Mouse (Mus musculus): ENCODE results near the gene Anxa9. TPM values are rescaled to one million over a fixed set of nuclear protein-coding genes. Genes with fewer than 3 reads are reported as not detected.

Gene Anxa9
- total RNA-seq, 4 experiments from 2014 or later: 0.33 to 1.6 (median 0.93) TPM

- DNase-seq (ENCODE audit: low spot score in 2 of 2): no peak
Observed at GRCm38 (mm10) chr3:95284501-95285281, 22.3 kb downstream of the Anxa9 start.

- DNase-seq (ENCODE audit: low spot score in 2 of 2): no peak
Observed at GRCm38 (mm10) chr3:95284062-95284461, 22.9 kb downstream of the Anxa9 start.

- DNase-seq (ENCODE audit: low spot score in 2 of 2): no peak
Observed at GRCm38 (mm10) chr3:95283589-95283941, 23.4 kb downstream of the Anxa9 start.

GRCm38 (mm10) chr3:95282865-95283588 lies 23.9 kb downstream of the Anxa9 start:
- DNase-seq (ENCODE audit: low spot score in 2 of 2): peak; percentile 62 to 63

DNA sequence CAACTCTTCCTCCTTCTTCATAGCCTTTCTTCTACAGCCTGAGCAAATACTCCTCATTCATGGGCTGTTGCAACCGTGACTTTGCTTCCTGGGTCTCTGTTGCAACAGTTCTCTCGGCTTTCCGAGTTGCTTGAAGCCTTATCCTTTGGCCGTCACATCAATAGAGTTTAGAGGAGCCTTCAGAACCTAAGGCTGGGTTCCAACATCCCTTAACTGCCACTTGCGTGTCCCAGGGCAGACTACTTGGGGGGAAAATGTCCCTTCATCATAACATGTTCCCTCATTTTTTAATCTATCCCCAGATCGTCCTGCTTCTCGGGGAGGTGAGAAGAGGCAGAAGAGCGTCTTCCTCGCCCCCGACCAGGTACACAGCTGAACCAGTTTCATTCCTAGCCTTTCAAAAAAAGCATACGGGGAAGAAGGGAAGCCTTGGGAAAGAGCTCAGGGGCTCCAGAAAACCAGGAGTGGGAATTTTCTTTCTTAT lies 24.6 kb downstream of the Anxa9 start:
- DNase-seq (ENCODE audit: low spot score in 2 of 2): no peak

DNA sequence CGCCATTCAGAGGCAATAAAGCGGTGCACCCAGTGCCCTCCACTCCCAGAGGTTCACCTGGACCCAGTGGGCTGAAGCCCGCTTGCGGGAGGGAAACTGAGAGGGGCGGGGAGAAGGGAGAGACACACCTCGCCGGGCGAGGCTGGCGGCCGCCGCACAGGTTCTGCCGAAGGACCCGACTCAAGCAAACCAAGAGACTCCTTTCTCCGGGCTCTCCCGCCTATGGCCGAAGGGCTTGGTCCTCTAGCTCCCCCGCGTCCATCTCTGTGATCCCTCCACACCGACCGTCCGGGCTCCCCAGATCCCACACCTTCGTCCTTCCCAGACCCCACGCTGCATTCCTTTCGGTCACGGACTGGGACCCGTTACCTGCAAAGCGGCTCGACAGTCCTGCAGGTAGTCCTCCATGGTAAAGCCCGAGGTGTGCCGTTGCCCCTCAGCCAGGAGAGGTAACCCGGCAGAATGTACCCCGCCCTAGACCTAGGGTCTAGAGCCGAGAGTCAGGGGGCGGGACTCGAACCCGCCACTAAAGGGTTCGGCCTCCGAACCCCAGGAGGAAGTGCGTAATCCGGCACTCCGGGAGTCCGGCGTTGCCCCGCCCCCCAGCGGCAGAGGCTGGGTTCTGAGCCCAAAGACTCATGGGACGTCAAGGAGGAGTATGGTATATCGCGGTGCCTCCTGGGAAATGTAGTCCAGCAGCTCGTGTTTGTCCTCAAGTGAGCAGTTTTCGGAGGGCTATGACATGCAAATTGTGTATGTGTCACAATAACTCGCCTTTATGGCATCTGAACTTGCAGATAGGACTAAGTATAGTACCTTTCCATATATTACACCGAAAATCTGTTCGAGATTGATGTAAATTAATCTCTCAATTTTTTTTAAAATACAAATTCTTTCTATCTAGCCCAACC lies 25.5 kb downstream of the Anxa9 start, which contains the start of the genes Mindy1 and Prune1:
Gene Mindy1 (plus strand): TSS at position 130 of the 911 bp plus-strand sequence.
Gene Prune1 (minus strand): TSS at position 861 of the 911 bp plus-strand sequence.
- peak; percentile 98 for DNase-seq (ENCODE audit: low spot score in 2 of 2)

- DNase-seq (ENCODE audit: low spot score in 2 of 2): no peak
Observed at GRCm38 (mm10) chr3:95280747-95281146, 26.2 kb downstream of the Anxa9 start.

GRCm38 (mm10) chr3:95277149-95277551 lies 29.8 kb downstream of the Anxa9 start:
- DNase-seq (ENCODE audit: low spot score in 2 of 2): no peak

DNA sequence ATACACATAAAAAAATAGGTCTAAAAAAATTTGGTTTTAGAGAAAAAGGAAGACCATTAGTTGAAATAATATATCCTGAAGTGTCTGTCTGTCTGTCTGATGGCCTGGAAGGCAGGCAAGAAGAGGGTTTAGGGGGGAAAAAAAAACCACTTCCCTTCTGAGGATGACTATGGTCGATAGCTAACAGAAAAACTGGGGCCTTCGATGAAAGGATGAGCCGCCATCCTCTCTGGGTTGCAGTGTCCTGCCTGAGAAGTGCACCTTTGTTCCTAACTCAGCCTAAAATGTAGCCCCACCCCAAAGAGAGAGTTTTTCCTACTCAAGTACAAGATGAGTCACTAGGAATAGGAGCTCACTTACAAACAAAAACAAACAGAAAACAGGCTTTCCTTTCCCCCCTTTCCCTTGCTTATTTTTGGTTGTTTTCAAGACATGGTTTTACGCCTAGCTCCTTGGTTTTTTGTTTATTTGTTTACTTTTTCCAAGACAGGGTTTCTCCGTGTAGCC lies 30.5 kb downstream of the Anxa9 start:
- no peak for DNase-seq (ENCODE audit: low spot score in 2 of 2)

- DNase-seq (ENCODE audit: low spot score in 2 of 2): no peak
Observed at GRCm38 (mm10) chr3:95275161-95275560, 31.8 kb downstream of the Anxa9 start.

- no peak for DNase-seq (ENCODE audit: low spot score in 2 of 2)
Observed at GRCm38 (mm10) chr3:95274453-95274852, 32.5 kb downstream of the Anxa9 start.

DNA sequence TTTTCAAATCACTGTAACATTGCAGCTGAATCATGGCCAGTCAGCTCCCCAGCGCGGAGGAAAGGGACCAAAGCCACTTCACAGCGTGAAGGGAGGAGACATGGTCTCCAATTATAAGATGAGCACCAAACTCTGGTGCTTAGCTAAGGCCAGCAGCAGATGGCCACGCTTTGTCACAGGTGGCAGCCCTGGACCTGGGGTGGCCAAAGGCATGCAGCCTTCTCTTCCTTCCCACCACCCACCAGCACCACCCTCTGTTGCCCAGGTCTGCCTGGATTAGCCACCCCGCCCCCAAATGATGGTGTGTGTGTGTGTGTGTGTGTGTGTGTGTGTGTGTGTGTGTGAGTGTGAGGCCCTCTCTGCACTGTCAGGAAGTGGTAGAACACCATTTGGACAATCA lies 33.5 kb downstream of the Anxa9 start:
- DNase-seq (ENCODE audit: low spot score in 2 of 2): no peak

- DNase-seq (ENCODE audit: low spot score in 2 of 2): no peak
Observed at GRCm38 (mm10) chr3:95270766-95271364, 36.1 kb downstream of the Anxa9 start.

- DNase-seq (ENCODE audit: low spot score in 2 of 2): peak in 1 of 2 experiments; percentile 28
Observed at GRCm38 (mm10) chr3:95269789-95270188, 37.2 kb downstream of the Anxa9 start.

DNA sequence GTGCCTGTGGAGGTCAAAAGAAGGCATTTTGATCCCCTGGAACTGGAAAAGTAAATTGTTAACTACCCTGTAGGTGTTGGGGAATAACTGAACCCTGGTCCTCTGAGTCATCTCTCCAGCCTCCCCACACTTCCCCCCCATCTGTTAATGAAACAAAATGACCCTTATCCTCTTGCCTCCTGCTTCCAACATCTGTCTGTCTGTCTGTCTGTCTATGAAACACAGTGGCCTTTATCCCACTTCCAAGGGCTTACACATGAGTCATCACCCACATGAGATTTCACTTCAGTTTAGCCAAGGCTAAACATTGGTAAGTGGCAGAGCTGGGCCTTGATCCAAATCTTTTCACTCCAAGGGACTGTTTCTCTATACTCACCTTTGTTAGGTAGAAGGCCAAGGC lies 39.1 kb downstream of the Anxa9 start:
- no peak for DNase-seq (ENCODE audit: low spot score in 2 of 2)

DNA sequence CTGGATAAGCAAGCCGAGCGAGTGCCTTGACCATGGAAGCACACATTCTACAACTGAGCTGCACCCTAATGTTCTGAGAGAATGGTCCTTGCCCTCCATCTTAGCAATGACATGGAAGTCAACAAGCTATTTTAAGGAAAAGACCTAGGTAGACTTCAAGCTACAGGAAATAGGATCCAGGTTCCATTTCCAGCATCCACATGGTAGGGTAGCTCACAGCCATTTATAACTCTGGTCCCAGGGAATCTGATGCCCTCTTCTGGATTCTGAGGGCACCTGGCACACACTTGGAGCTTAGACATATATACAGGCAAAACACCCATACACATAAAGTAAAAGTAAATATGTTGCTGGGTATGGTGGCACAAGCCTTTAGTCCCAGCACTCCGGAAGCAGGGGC lies 40.9 kb downstream of the Anxa9 start:
- DNase-seq (ENCODE audit: low spot score in 2 of 2): no peak

DNA sequence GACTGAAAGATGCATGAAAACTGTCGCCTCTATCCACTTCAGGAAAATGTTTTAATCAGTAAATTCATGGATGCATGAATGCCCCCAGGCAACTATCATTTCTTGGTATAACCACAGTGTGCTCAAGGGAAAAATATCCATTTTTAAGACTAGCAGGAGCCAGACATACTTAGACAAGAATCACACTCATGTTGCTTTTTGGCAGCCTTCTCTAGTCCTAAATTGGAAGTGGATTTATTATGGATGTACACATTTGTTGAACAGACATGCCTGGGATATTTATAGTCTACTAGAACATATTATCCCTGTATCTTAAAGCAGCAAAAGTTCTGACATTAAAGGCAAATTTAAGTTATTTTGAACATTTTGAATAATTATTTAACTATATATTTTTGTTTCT lies 42.3 kb downstream of the Anxa9 start:
- DNase-seq (ENCODE audit: low spot score in 2 of 2): no peak

DNA sequence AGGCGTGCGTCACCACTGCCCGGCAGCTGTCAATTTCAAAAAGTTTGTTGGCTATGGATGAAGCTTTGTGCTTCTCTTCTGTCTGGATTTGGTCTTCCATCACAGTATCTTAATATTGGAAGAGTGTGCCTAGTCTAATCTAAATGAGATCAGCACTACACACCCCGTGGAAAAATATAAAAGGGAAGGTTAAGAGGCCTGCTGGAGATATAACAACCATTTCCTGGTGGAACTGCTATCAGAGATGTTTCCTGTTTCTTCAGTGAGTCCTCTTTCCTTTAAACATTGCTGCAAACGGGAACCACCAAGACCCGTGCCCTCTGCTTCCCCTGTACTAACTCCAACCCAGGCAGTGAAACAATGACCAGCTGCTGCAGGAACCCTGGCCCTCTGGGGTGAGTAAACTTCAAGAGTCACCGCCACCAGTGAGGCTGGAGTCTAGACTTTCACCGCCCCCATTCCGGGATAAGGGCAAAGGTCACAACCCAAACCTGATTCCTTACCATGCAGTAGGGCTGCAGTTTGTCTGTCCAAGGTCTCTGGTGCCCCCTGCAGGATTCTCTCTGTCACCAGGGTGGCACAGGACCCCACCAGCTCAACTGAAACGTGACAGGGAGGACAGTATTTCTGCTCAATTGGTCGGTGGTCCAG lies 43.8 kb downstream of the Anxa9 start:
- peak in 1 of 2 experiments; percentile 30 for DNase-seq (ENCODE audit: low spot score in 2 of 2)

- DNase-seq (ENCODE audit: low spot score in 2 of 2): no peak
Observed at GRCm38 (mm10) chr3:95261975-95262374, 45.0 kb downstream of the Anxa9 start.

- no peak for DNase-seq (ENCODE audit: low spot score in 2 of 2)
Observed at GRCm38 (mm10) chr3:95256931-95257330, 50.0 kb downstream of the Anxa9 start.
